8 mouse cellular contexts compared by ENCODE assay signal in genomic region chr12:104845707-104846106, GRCm38 (mm10). TPM values are rescaled to one million over a fixed set of nuclear protein-coding genes. Genes with fewer than 3 reads are reported as not detected.
A peak's percentile ranks its signal among the peaks of the same experiment; 100 is the strongest.
DNase-seq lines count a peak whose midpoint lies in the region; TF ChIP-seq lines count a peak whose summit lies in the region.

No protein-coding gene starts in this region.

- TF ChIP-seq POLR2A in kidney, adult 2 months (IDR thresholded peaks at IDR 0.05; ENCODE audit: low read depth, low read length) = no peak
- TF ChIP-seq POLR2A in lung, adult 2 months (IDR thresholded peaks at IDR 0.05; ENCODE audit: borderline replicate concordance, extremely low read depth, low read depth, low read length) = no peak

- H3K27me3 ChIP-seq in kidney, adult 2 months (replicated peaks; ENCODE audit: control insufficient read depth, insufficient read depth, low read length) = no peaks in the 10 kb centered on the region

- peak overlapping the region; percentile 43 for H3K4me3 ChIP-seq in kidney, adult 2 months (ENCODE audit: insufficient read depth, low read depth, low read length)
- peak overlapping the region; percentile 37 for H3K4me3 ChIP-seq in lung, adult 2 months (replicated peaks; ENCODE audit: extremely low read depth, low read depth, low read length)

- WGBS in kidney, adult 2 months = 3% methylated on average over 11 of the region's 11 CpGs
- 9% methylated on average over 11 of the region's 11 CpGs for WGBS in lung, adult 2 months

- DNase-seq in gastrocnemius, adult 18-20 months (ENCODE audit: low spot score) = peak; percentile 34
- DNase-seq in gastrocnemius, postnatal 4 days (ENCODE audit: low spot score in 2 of 2) = no peak
- peak; percentile 52 to 78 for DNase-seq in heart, adult 18-20 months
- peak; percentile 80 for DNase-seq in kidney, adult 2 months
- DNase-seq in lung, adult 2 months = peak; percentile 59
- no peak for DNase-seq in adipocyte (ENCODE audit: low spot score)
- DNase-seq in urinary bladder, postnatal 4 days (ENCODE audit: low spot score in 2 of 2) = no peak
- no peak for DNase-seq in left cerebral cortex, postnatal 36 days (ENCODE audit: low spot score in 2 of 2)

- H3K36me3 ChIP-seq in kidney, adult 2 months (ENCODE audit: control insufficient read depth, insufficient read depth, low read length) = no peaks in the 10 kb centered on the region

- H3K4me1 ChIP-seq in kidney, adult 2 months (ENCODE audit: control insufficient read depth, insufficient read depth, low read length) = peaks cover 45% of the 10 kb centered on the region
- no peaks in the 10 kb centered on the region for H3K4me1 ChIP-seq in lung, adult 2 months (ENCODE audit: control insufficient read depth, insufficient read depth, low read length)

- no peak for TF ChIP-seq CTCF in kidney, adult 2 months (conservative IDR thresholded peaks at IDR 0.05; ENCODE audit: insufficient read depth, insufficient read length, low read depth, low read length)
- no peak for TF ChIP-seq CTCF in lung, adult 2 months (IDR thresholded peaks at IDR 0.05; ENCODE audit: insufficient read depth, low read length)

- intact Hi-C loops in left cerebral cortex, postnatal 36 days (cut with DNase I) = no loop called here

- peak overlapping the region; percentile 61; the same call in 1 of the 2 replicates for H3K27ac ChIP-seq in kidney, adult 2 months (ENCODE audit: insufficient read depth, low read depth, low read length)

RNA-seq across cellular contexts. Expression of gene Clmn, which starts 19.2 kb away (rescaled TPM):
- 1 to 10 TPM; 1.6 to 2.4 TPM for total RNA-seq in gastrocnemius, adult 18-20 months (2021)
- total RNA-seq in gastrocnemius, postnatal 4 days (2021) = 1 to 10 TPM; 6.2 TPM
- 1 to 10 TPM; 1.9 to 2.9 TPM for total RNA-seq in heart, adult 18-20 months (2021)
- polyA plus RNA-seq in kidney, adult 2 months (2012; rRNA removed) = 20.5 and 21.3 TPM in 2 replicates
- 3.4 and 6.1 TPM in 2 replicates for polyA plus RNA-seq in lung, adult 2 months (2012; rRNA removed)
- total RNA-seq in left cerebral cortex, postnatal 36 days (2021) = 10 to 100 TPM; 45.7 to 53.7 TPM

Comparison
In these comparisons a context has a peak if more than half of its experiments do, and no peak if none do; other contexts are left out.
1. DNase-seq: peak in gastrocnemius, adult 18-20 months (single experiment), heart, adult 18-20 months (2 of 2), kidney, adult 2 months (single experiment) and lung, adult 2 months (single experiment); none in gastrocnemius, postnatal 4 days (0 of 2), adipocyte (single experiment), urinary bladder, postnatal 4 days (0 of 2) and left cerebral cortex, postnatal 36 days (0 of 2).
2. RNA of gene Clmn, which starts 19.2 kb away (total RNA-seq): 45.7 to 53.7 TPM in left cerebral cortex, postnatal 36 days; 6.2 TPM in gastrocnemius, postnatal 4 days, 1.9 to 2.9 TPM in heart, adult 18-20 months and 1.6 to 2.4 TPM in gastrocnemius, adult 18-20 months; every median in the first group is over 4 times any median in the second.